Mouse (Mus musculus) ES-Bruce4 (cell line): ENCODE data around the gene Gm8267. TPM values are rescaled to one million over a fixed set of nuclear protein-coding genes. Genes with fewer than 3 reads are reported as not detected.
"Not testable (repeated sequence)": the region's sequence is repeated elsewhere in the genome, so short reads cannot be mapped to it uniquely, and the experiment has no call there.

Source experiments
- H3K27ac ChIP-seq: 2 replicates; pipeline ENCODE4 v1.5.1; 2012; ENCODE audit warnings: low read length, inconsistent platforms; ENCODE audit not compliant: insufficient read depth
- H3K27me3 ChIP-seq: 2 replicates; pipeline ENCODE4 v1.6.1; 2012; ENCODE audit warnings: mild to moderate bottlenecking, low read length, inconsistent platforms; ENCODE audit not compliant: control insufficient read depth, poor library complexity, insufficient read depth, severe bottlenecking
- H3K36me3 ChIP-seq: 2 replicates; pipeline ENCODE4 v1.6.1; 2012; ENCODE audit warnings: inconsistent platforms, mild to moderate bottlenecking, low read length, moderate library complexity; ENCODE audit not compliant: control insufficient read depth, poor library complexity, insufficient read depth, severe bottlenecking
- H3K4me1 ChIP-seq: one replicate; pipeline ENCODE4 v1.8.1; 2011; ENCODE audit warnings: low read length; ENCODE audit not compliant: control insufficient read depth, insufficient read depth
- H3K4me3 ChIP-seq: 2 replicates; pipeline ENCODE4 v1.5.1; 2011; ENCODE audit warnings: low read depth, mild to moderate bottlenecking, low read length
- H3K9ac ChIP-seq: 2 replicates; pipeline ENCODE4 v1.6.1; 2012; ENCODE audit warnings: low read depth, mild to moderate bottlenecking, inconsistent platforms; ENCODE audit not compliant: poor library complexity, severe bottlenecking
- H3K9me3 ChIP-seq: replicated peaks from 2 replicates; pipeline ENCODE4 v1.6.1; 2012; ENCODE audit warnings: mild to moderate bottlenecking, low read length, inconsistent platforms; ENCODE audit not compliant: control insufficient read depth, poor library complexity, insufficient read depth, severe bottlenecking
- CTCF ChIP-seq: IDR thresholded peaks from one replicate; pipeline ENCODE4 v1.8.1; 2011; ENCODE audit warnings: low read depth, low read length
- EP300 ChIP-seq: IDR thresholded peaks from 2 replicates; pipeline ENCODE4 v1.6.1; 2011; ENCODE audit warnings: low read depth, low read length; ENCODE audit not compliant: insufficient read depth
- POLR2A ChIP-seq: IDR thresholded peaks from one replicate; pipeline ENCODE4 v1.8.1; 2011; ENCODE audit warnings: low read length; ENCODE audit not compliant: insufficient read depth
- polyA plus RNA-seq: library from polyadenylated mRNA; stranded (reverse); fragments of >200 nt; gene quantifications from 2 replicates; pipeline ENCODE4 v1.2.4, GENCODE M21; 2011; ENCODE audit warnings: low read depth; ENCODE audit not compliant: missing spikeins, insufficient read depth, insufficient read length

Gm8267 gene
- not detected in 2 replicates for polyA plus RNA-seq

DNA sequence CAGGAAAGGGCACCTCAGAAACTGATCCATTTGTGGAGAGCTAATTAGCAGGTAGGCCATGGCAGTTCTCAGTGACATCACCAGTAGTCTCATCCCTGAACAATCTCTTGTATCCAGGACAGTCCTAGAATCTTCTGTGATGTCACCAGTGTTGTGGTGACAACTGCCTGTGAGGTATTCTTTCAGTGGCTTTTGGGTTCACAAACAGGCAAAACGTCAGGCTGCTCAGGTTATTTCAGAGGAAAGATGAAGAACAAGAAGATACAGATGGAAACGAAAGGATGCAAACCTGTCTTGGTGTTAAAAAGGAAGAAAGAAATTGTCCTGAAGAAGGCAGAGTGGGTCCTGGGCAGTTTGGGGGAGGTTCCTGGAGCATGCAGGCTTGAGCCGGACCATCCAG lies at the start of gene Gm8267:
Gene Gm8267, minus strand, starts transcription at position 101 of the 400 bp plus-strand sequence.
- no peak within 1 kb of the TSS for H3K9ac ChIP-seq
- no peaks in the 10 kb centered on the region for H3K27me3 ChIP-seq
- H3K4me1 ChIP-seq, result no peaks in the 10 kb centered on the region
- H3K27ac ChIP-seq, result no peak within 1 kb of the TSS
- no peak for TF ChIP-seq POLR2A
- TF ChIP-seq EP300, result no peak
- TF ChIP-seq CTCF, result no peak
- H3K4me3 ChIP-seq, result no peak within 1 kb of the TSS
- no peaks in the 10 kb centered on the region; the same call in 1 of the 2 replicates for H3K9me3 ChIP-seq
- no peaks in the 10 kb centered on the region for H3K36me3 ChIP-seq

DNA sequence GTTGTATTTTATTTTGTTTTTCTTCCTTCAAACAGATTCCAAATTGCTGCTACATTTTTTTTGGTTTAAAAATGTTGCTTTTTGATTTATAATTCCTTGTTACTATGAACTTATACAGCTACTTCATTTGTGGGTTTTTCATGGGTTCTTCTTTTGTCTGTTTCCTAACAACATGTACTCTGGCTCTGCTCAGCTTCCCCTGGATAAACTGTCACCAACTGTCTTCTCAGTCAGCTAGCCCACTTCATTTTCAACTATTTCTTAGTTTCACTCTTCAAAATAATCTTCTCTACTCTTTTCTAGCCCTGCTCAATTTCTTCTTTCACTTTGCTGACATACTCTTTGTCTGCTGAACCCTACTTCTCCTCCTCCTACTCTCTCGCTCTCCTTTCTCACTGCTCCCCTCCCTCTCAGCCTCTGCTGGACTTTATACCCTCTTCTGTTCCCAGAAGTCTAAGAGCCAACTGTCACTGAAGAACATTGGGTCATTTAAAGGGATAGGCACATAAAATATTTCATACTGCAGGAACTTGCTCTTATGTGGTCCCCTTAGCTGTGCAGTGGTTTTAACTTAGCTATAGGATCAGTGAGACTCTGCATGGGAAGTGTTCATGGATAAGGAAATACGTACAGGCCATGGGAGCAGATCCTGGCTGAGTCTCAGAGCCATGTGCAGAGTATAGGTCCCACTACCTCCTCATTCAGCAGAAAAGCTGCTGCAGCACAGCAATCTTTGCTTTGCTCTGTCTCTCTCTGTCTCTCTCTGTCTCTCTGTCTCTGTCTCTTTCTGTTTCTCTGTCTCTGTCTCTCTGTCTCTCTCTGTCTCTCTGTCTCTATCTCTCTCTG lies 39.6 kb upstream of the Gm8267 start:
- H3K9me3 ChIP-seq, H3K27me3 ChIP-seq, H3K36me3 ChIP-seq, H3K27ac ChIP-seq, H3K4me1 ChIP-seq, H3K4me3 ChIP-seq, H3K9ac ChIP-seq: not testable (repeated sequence)

GRCm38 (mm10) chr14:44742789-44743188 lies 7.4 kb downstream of the Gm8267 start:
- H3K9me3 ChIP-seq, H3K27ac ChIP-seq, H3K9ac ChIP-seq, H3K36me3 ChIP-seq, H3K4me1 ChIP-seq, H3K27me3 ChIP-seq, H3K4me3 ChIP-seq: not testable (repeated sequence)

GRCm38 (mm10) chr14:44730711-44731110 lies 19.4 kb downstream of the Gm8267 start:
- H3K36me3 ChIP-seq, H3K4me3 ChIP-seq, H3K27ac ChIP-seq, H3K4me1 ChIP-seq, H3K9ac ChIP-seq, H3K27me3 ChIP-seq, H3K9me3 ChIP-seq: not testable (repeated sequence)

DNA sequence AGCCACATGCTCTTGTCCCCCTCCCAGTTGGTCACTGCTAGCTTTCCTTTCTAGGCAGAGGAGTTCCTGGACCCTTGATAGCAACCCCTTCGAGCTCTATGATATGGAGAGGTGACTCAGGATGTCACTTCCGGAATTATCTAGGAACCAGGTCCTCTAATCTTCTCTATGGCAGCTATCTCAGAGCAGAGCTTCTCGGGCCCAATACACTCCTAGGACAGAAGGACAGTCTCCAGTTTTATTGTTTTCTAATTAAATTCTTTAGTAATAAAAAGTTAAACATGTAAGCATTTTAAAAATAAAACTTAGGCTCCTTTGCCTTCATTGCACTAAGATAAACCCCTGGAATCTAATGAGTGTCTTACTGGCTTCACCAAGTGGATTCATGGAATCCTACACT lies 43.8 kb downstream of the Gm8267 start, which contains the start of gene Gm8257:
Gene Gm8257, minus strand, starts transcription at position 101 of the 400 bp plus-strand sequence.
- H3K4me3 ChIP-seq, H3K27me3 ChIP-seq, H3K27ac ChIP-seq, H3K9ac ChIP-seq, H3K4me1 ChIP-seq, H3K36me3 ChIP-seq, H3K9me3 ChIP-seq: not testable (repeated sequence)

Other genes with a start within 250 kb of the Gm8267 start
- gene Gm17093, start 232.1 kb downstream of the Gm8267 start, polyA plus RNA-seq, result not detected in 2 replicates
- gene Gm8247, start 167.2 kb downstream of the Gm8267 start, polyA plus RNA-seq, result not detected in 2 replicates
- gene Gm5624, start 122.4 kb downstream of the Gm8267 start, polyA plus RNA-seq, result not detected in 2 replicates
- gene Gm8257, start 43.9 kb downstream of the Gm8267 start, polyA plus RNA-seq, result not detected in 2 replicates
- gene Ptgdr, start 109.0 kb upstream of the Gm8267 start, polyA plus RNA-seq, result not detected in 2 replicates
- gene Ptger2, start 237.9 kb upstream of the Gm8267 start, polyA plus RNA-seq, result not detected in 2 replicates